Mouse (Mus musculus): ENCODE data around the gene Retreg2.

GRCm38 (mm10) chr1:75187126-75187525 is 44.5 kb downstream of the Retreg2 start:
- no peak for TF ChIP-seq CTCF (IDR thresholded peaks at IDR 0.05; ENCODE audit: insufficient read depth, low read depth, low read length)
- no peak for TF ChIP-seq POLR2A (IDR thresholded peaks at IDR 0.05; ENCODE audit: insufficient read depth, low read depth, low read length)

Measured in olfactory bulb, adult 2 months (tissue).